Mouse (Mus musculus): ENCODE data around the gene Abhd15. TPM values are rescaled to one million over a fixed set of nuclear protein-coding genes. Genes with fewer than 3 reads are reported as not detected.

Gene Abhd15
- 2.0 and 2.2 TPM in 2 replicates for polyA plus RNA-seq (2015; fragmentation: Nextera tagmentation; extraction: Ambion mirVana)

DNA sequence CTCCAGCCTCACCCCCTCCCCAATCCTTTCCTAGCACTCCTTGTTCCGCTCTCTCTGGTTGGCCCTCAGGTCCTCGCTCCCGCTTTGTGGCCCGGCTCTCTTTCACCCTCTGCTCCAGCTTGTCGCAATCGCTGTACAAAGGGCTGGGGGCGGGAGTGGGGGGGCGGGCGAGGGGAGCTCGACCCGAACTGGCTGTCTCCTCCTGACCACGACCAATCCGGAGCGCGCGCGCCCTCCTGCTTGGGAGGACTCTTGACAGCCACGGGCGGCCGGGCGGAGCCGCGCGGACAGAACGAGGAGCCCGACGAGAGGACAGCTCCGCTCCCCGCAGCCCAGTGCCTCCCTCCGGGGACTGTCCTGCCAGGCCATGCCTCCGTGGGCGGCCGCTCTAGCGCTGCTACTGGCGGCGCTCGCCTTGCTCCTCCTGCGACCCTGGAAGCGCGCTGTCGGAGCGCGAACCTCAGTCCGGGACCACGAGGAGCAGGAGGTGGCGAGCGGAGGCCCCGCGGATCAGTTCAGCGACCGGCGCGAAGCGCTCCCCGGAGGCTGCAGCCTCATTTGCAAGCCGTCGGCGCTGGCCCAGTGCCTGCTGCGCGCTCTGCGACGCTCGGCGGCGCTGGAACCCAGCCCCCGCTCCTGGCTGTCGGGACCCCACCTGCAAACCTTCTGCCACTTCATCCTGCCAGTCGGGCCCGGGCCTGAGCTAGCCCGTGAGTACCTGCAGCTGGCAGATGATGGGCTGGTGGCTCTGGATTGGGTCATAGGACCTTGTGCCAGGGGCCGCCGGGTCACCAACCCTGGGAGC is at the start of gene Abhd15:
Gene Abhd15, plus strand, starts transcription at position 290 of the 805 bp plus-strand sequence.
- H3K9me3 ChIP-seq: no peaks in the 10 kb centered on the region
- H3K4me2 ChIP-seq: peak within 1 kb of the TSS; percentile 98
- H3K4me3 ChIP-seq: peak within 1 kb of the TSS; percentile 67
- no peak within 1 kb of the TSS for H3K27ac ChIP-seq
- H3K36me3 ChIP-seq: 0 out of 2 replicates have a peak, but pooled peaks cover 3% of the 10 kb centered on the region
- peaks cover 47% of the 10 kb centered on the region for H3K4me1 ChIP-seq
- WGBS: under 1% methylated on average over 72 of the region's 72 CpGs
- peaks cover 45% of the 10 kb centered on the region for H3K27me3 ChIP-seq
- no peak for ATAC-seq (ENCODE audit: insufficient number of reproducible peaks, insufficient read depth, low FRiP score, low TSS enrichment, low read depth)
- peak within 1 kb of the TSS; percentile 70 for H3K9ac ChIP-seq

DNA sequence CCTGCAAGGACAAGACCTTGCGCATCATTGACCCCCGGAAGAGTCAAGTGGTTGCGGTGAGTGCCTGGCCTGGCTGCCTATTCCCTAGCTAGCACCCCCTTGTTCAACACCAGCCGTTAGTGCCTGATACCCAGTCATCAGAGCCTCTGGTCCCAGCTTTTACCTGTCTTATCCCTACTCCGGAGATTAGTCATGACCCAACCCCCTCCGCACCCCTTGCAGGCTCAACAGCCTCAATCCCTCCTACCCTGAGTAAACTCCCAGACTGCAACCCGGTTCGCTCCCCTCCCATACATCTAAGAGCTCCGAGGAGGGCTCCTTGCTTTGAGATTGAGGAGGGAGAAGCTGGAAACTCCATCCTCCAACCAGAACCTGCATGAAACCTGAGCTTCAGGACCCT is 48.4 kb upstream of the Abhd15 start:
- H3K36me3 ChIP-seq: peaks cover 12% of the 10 kb centered on the region
- H3K27me3 ChIP-seq: peaks cover 82% of the 10 kb centered on the region
- H3K4me1 ChIP-seq: peaks cover 17% of the 10 kb centered on the region
- H3K9ac ChIP-seq: no peak overlapping the region
- H3K9me3 ChIP-seq: no peaks in the 10 kb centered on the region
- no peak for ATAC-seq (ENCODE audit: insufficient number of reproducible peaks, insufficient read depth, low FRiP score, low TSS enrichment, low read depth)
- WGBS: 29% methylated on average over 9 of the region's 9 CpGs
- H3K4me3 ChIP-seq: no peak overlapping the region
- H3K27ac ChIP-seq: no peak overlapping the region
- peak overlapping the region; percentile 37; the same call in 1 of the 2 replicates for H3K4me2 ChIP-seq

DNA sequence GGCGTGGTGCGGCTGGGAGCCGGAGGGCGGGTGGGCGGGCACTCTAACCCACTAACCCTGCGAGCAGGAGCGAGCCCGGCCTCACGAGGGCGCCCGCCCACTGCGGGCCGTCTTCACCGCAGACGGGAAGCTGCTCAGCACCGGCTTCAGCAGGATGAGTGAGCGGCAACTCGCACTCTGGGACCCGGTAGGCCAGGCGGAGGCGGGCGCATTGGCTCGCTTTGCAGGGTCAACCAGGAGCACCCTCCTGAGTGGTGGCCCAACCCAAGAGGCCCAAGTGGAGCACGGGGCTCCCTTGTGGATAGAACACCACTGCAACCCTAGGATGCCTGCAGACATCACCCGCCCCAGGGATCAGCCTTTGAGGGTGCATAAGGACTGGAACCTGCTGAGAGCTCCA is 47.8 kb upstream of the Abhd15 start:
- Histone ChIP-seq H3K27me3 (peaks cover 75% of the 10 kb centered on the region), H3K27ac (no peak overlapping the region), H3K9me3 (no peaks in the 10 kb centered on the region), H3K36me3 (peaks cover 18% of the 10 kb centered on the region), H3K9ac (no peak overlapping the region), H3K4me3 (peak overlapping the region; percentile 12; the same call in 1 of the 2 replicates), H3K4me2 (peak overlapping the region; percentile 37), H3K4me1 (peaks cover 13% of the 10 kb centered on the region)
- 2% methylated on average over 25 of the region's 25 CpGs for WGBS
- ATAC-seq (ENCODE audit: insufficient number of reproducible peaks, insufficient read depth, low FRiP score, low TSS enrichment, low read depth): no peak

DNA sequence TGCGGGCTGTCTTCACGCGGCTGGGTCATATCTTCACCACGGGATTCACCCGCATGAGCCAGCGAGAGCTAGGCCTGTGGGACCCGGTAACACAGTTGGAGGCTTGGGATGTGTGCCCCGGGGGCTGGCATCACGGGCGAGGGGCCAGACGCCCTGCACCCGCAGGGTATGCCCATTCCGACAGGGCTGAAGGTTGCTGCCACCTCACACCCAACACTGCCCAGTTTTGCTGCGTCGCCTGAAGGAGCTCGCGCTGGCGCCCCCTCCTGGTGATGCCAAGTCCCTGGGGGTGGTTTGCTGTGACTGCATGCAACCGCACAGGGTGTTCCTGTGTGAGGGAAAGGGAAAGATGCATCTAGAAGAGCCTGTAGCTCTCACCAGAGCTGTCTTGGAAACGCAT is 47.1 kb upstream of the Abhd15 start:
- Histone ChIP-seq H3K27ac (no peak overlapping the region), H3K36me3 (peaks cover 24% of the 10 kb centered on the region), H3K9me3 (no peaks in the 10 kb centered on the region), H3K4me1 (peaks cover 13% of the 10 kb centered on the region), H3K4me2 (peak overlapping the region; percentile 37), H3K9ac (peak overlapping the region; percentile 16; the same call in 1 of the 2 replicates), H3K4me3 (no peak overlapping the region), H3K27me3 (peaks cover 69% of the 10 kb centered on the region)
- 17% methylated on average over 20 of the region's 20 CpGs for WGBS
- ATAC-seq (ENCODE audit: insufficient number of reproducible peaks, insufficient read depth, low FRiP score, low TSS enrichment, low read depth): no peak

DNA sequence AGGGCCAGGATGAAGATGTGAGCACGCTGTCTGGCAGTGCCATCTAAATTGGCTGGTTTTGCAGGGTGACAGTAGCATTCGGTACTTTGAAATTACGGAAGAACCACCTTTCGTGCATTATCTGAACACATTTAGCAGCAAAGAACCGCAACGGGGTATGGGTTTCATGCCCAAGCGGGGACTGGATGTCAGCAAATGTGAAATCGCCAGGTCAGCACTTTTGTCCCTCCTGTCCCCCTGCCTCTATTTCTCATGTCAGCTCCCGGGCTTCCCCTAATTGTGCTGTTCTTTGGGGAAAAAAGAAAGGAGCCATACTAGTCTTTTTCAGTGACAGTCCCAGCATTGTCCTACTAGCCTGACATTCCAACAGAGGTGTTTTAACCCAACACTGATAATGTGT is 46.5 kb upstream of the Abhd15 start:
- no peaks in the 10 kb centered on the region for H3K9me3 ChIP-seq
- H3K4me2 ChIP-seq: no peak overlapping the region
- no peak for ATAC-seq (ENCODE audit: insufficient number of reproducible peaks, insufficient read depth, low FRiP score, low TSS enrichment, low read depth)
- H3K9ac ChIP-seq: no peak overlapping the region
- peaks cover 30% of the 10 kb centered on the region for H3K36me3 ChIP-seq
- H3K4me1 ChIP-seq: peaks cover 13% of the 10 kb centered on the region
- peaks cover 63% of the 10 kb centered on the region for H3K27me3 ChIP-seq
- WGBS: 80% methylated on average over 9 of the region's 9 CpGs
- H3K27ac ChIP-seq: no peak overlapping the region
- no peak overlapping the region for H3K4me3 ChIP-seq

DNA sequence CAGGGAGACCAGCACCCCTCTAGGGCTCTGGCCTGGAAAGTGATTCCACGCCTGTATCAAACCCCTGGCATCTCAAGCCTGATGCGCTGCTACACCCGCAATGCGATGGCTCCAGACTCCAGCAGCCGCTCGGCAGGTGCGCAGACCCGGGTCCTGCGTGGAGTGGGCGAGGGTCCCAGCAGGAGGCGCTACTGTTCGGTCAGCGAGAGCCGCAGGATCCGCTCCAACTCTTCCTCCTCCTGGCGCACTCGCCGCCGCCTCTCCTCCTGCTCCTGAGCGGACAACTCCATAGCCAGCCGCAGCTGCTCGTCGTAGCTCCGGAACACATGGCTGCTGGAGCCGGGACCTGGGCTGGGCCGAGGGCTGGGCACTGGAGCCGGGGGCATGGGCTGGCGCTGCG is 43.5 kb upstream of the Abhd15 start:
- Histone ChIP-seq H3K9ac (no peak overlapping the region), H3K9me3 (no peaks in the 10 kb centered on the region), H3K4me1 (peaks cover 10% of the 10 kb centered on the region), H3K4me2 (no peak overlapping the region), H3K36me3 (peaks cover 49% of the 10 kb centered on the region), H3K27me3 (peaks cover 33% of the 10 kb centered on the region), H3K27ac (no peak overlapping the region), H3K4me3 (no peak overlapping the region)
- 75% methylated on average over 29 of the region's 29 CpGs for WGBS
- no peak for ATAC-seq (ENCODE audit: insufficient number of reproducible peaks, insufficient read depth, low FRiP score, low TSS enrichment, low read depth)

DNA sequence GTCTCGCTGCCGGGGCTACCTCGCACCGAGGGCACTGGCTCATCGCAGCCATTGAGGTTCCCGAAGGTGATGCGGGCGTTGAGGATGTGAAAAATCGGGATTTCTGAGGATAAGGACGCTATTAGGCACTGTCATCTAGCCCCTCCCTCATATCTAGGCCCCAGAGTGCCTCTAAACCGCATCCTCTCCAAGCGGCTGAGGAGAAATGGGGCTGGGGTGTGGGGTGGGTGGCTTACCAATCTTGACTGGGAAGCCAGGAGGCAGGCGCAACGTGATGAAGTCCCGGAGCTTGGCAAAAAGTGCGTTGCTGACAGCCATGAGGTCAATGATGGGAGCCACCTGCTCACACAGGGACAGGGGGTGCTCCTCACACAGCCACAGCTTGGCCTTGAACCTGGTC is 42.1 kb upstream of the Abhd15 start:
- no peaks in the 10 kb centered on the region for H3K9me3 ChIP-seq
- ATAC-seq (ENCODE audit: insufficient number of reproducible peaks, insufficient read depth, low FRiP score, low TSS enrichment, low read depth): no peak
- H3K36me3 ChIP-seq: peaks cover 53% of the 10 kb centered on the region
- no peak overlapping the region for H3K4me2 ChIP-seq
- peaks cover 7% of the 10 kb centered on the region for H3K4me1 ChIP-seq
- 90% methylated on average over 16 of the region's 16 CpGs for WGBS
- H3K27me3 ChIP-seq: peaks cover 19% of the 10 kb centered on the region
- no peak overlapping the region for H3K9ac ChIP-seq
- H3K4me3 ChIP-seq: no peak overlapping the region
- no peak overlapping the region for H3K27ac ChIP-seq

DNA sequence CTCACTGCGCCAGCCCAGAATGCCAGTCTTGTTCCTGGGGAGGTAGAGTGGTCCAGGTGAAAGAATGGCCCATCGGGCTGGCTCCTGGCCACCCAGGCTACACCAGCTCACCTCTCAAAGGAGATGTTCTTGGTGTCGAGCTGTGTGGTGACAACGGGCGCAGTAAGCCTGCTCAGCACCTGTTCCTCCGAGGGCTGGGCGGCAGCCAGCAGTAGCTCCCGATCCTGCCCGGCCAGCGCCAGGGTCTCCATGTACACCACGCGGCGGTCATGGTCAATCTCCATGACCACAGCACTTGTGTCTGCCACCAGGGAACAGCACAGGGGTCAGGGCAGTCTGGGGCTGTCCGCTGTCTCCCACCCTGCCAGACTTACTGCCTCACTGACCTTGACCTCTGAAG is 38.7 kb upstream of the Abhd15 start:
- Histone ChIP-seq H3K4me3 (no peak overlapping the region), H3K4me1 (no peaks in the 10 kb centered on the region), H3K27me3 (no peaks in the 10 kb centered on the region), H3K4me2 (no peak overlapping the region), H3K9ac (no peak overlapping the region), H3K36me3 (peaks cover 45% of the 10 kb centered on the region), H3K27ac (no peak overlapping the region), H3K9me3 (no peaks in the 10 kb centered on the region)
- no peak for ATAC-seq (ENCODE audit: insufficient number of reproducible peaks, insufficient read depth, low FRiP score, low TSS enrichment, low read depth)
- WGBS: 90% methylated on average over 14 of the region's 14 CpGs

DNA sequence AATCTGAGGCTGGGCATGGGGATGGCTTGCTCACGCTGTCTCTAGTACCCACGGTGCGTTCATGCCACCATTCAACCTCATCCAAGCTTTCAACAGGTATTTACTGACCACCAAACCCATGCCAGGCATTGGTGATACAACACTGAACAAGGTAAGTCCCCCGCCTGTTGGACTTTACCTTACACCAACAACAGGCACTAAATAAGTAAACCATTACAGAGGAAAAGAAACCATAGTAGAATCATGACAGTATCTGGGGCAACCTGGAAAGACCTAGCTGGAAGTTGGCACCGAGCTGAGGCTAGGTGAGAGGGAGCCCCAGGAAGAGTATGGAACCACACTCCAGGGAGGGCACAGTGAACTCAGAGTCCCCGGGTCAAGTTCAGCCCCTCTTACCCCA is 38.0 kb upstream of the Abhd15 start:
- H3K9me3 ChIP-seq: no peaks in the 10 kb centered on the region
- peaks cover 38% of the 10 kb centered on the region for H3K36me3 ChIP-seq
- H3K9ac ChIP-seq: no peak overlapping the region
- no peak overlapping the region for H3K4me2 ChIP-seq
- H3K27ac ChIP-seq: no peak overlapping the region
- no peak for ATAC-seq (ENCODE audit: insufficient number of reproducible peaks, insufficient read depth, low FRiP score, low TSS enrichment, low read depth)
- H3K27me3 ChIP-seq: no peaks in the 10 kb centered on the region
- WGBS: 93% methylated on average over 6 of the region's 6 CpGs
- no peak overlapping the region for H3K4me3 ChIP-seq
- 0 out of 2 replicates have a peak, but pooled peaks cover 3% of the 10 kb centered on the region for H3K4me1 ChIP-seq

DNA sequence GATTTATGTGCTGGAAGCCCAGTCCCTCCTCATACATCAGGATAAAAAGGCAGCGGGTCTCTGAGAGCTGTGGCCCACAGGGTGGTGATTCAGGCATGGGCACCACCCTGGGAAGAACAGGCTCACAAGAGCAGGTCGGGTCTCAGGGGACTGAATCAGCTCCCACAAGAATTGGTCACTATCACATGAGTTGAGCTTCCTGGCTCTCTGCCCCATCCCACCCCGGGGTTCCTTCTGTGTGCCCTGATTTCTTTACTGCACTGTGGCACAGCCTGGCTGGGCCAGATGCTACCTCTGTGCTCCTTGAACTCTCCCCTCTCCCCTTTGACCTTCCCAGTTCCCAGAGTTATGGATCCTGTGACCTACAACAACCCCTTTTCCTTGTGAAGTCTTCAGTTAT is 31.9 kb upstream of the Abhd15 start:
- Histone ChIP-seq H3K9ac (no peak overlapping the region), H3K4me2 (no peak overlapping the region), H3K27ac (no peak overlapping the region), H3K4me3 (no peak overlapping the region), H3K27me3 (no peaks in the 10 kb centered on the region), H3K9me3 (no peaks in the 10 kb centered on the region), H3K4me1 (peaks cover 32% of the 10 kb centered on the region), H3K36me3 (no peaks in the 10 kb centered on the region)
- WGBS: 90% methylated on average over 3 of the region's 3 CpGs
- no peak for ATAC-seq (ENCODE audit: insufficient number of reproducible peaks, insufficient read depth, low FRiP score, low TSS enrichment, low read depth)

DNA sequence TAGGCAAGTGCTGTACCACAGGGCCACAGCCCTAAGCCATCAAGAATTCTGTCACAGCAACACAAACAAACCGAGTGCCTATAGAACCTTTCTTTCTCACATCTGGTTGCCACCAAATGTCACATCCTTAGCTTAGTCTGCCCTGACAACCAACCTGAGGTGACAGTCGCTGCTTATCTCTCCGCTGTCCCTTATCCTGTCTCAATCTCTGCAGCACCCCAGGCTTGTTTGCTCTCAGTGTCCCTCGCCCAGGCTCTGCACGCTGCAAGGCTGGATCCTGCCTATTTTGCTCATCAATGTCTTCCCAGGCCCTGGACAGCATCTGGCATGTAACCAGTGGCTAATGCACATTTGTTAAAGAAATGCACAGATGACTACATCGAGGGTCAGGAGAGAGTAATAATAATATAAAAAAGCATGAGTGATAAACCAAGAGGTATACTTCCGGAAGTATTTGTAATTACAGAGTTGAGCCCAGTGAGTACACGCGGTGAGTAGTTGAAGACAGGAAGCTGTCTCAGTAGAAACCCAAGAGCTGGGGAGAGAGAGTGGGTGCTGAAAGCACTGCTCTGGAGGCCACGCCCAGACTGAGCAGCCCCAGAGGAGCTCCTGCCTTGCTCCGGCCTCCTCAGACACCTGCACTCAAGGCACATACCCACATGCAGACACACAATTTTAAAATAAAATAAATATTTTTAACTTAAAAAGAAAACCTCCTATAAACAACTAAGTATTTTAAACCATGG is 31.2 kb upstream of the Abhd15 start:
- no peaks in the 10 kb centered on the region for H3K36me3 ChIP-seq
- no peak for ATAC-seq (ENCODE audit: insufficient number of reproducible peaks, insufficient read depth, low FRiP score, low TSS enrichment, low read depth)
- no peak overlapping the region for H3K9ac ChIP-seq
- H3K27me3 ChIP-seq: no peaks in the 10 kb centered on the region
- H3K4me2 ChIP-seq: no peak overlapping the region
- 71% methylated on average over 11 of the region's 11 CpGs for WGBS
- no peak overlapping the region for H3K27ac ChIP-seq
- H3K4me1 ChIP-seq: peaks cover 39% of the 10 kb centered on the region
- no peak overlapping the region for H3K4me3 ChIP-seq
- no peaks in the 10 kb centered on the region for H3K9me3 ChIP-seq

DNA sequence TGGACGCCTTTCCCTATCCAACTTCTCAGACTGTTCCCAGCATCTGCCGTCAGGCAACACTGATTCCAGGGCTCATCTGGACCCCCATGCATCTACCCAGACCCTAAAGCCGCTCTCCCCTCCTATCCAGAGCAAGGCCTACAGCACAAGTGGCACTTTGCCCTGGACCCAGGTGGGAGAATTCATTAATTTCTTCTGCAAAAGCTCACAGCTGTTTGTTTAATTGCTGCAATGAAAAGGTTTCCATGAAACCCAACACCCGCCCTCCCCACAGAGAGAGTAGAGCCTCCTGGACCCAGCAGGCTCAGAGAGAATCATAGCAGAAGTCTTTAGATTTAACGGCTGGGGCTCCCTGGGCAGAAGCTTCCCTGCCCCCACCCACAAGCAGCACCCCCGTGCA is 29.7 kb upstream of the Abhd15 start:
- Histone ChIP-seq H3K9ac (0 out of 2 replicates have a peak overlapping the region, but pooled peaks have one; percentile 47), H3K4me2 (no peak overlapping the region), H3K4me3 (no peak overlapping the region), H3K36me3 (no peaks in the 10 kb centered on the region), H3K27me3 (no peaks in the 10 kb centered on the region), H3K9me3 (no peaks in the 10 kb centered on the region), H3K4me1 (peaks cover 46% of the 10 kb centered on the region), H3K27ac (peak overlapping the region; percentile 39)
- WGBS: 50% methylated on average over 6 of the region's 6 CpGs
- no peak for ATAC-seq (ENCODE audit: insufficient number of reproducible peaks, insufficient read depth, low FRiP score, low TSS enrichment, low read depth)

Data from embryonic facial prominence, embryonic 13.5 days (tissue).